Mouse (Mus musculus) cerebellum, adult (tissue): ENCODE data around the gene Tmeff2.

Experiments
- ATAC-seq: cut with Nextera tagmentation; 2 replicates; pipeline ENCODE4 v1.9.2; 2017; ENCODE audit warnings: mild to moderate bottlenecking, moderate library complexity, mixed read lengths; ENCODE audit not compliant: insufficient number of reproducible peaks, low FRiP score, low TSS enrichment

The Tmeff2 gene

GRCm38 (mm10) chr1:51101034-51101590 lies 200.7 kb downstream of the Tmeff2 start:
- ATAC-seq, result peak; percentile 98

DNA sequence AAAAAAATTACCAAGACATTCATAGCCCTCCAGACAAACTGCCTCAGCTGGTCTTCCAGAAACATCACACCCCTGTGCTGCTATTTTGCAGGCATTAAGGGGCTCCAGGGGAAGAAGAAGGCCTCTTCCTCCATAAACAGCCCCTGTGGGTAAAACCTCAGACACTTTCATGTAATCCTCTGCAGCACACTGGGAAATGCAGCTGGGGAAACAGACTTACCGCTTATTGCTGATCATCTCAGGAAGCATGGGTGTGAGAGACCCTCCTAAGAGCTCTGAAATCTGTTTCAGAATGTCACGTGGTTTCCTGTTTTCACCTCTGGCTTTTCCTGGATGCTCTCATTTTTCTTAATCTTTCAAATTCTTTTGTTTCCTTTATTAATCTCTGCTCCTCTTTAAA lies 204.3 kb downstream of the Tmeff2 start:
- no peak for ATAC-seq

- peak; percentile 50; the same call in 1 of the 2 replicates for ATAC-seq
These were observed 206.0 kb downstream of the Tmeff2 start for GRCm38 (mm10) chr1:51106401-51106920.

- peak; percentile 91 for ATAC-seq
These were observed 206.9 kb downstream of the Tmeff2 start for GRCm38 (mm10) chr1:51107299-51107698.

DNA sequence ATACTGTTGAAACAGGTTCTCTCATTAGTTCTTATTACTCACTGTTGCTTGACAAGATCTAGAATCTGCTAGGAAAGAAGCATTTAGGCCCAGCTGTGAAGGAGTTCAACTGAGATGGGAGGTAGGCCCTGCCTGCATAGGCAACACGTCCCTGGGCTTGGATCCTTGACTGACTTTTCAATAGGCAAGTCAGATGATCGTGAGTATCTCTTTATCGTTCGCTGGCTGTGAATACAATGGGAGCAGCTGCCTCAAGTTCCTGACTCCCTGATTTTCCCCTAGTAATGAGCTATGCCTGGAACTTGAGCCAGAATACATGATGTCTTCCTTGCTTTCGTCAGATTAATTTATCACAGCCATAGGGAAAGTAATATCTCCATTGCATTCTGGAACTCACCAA lies 214.3 kb downstream of the Tmeff2 start:
- ATAC-seq, result no peak

- ATAC-seq, result no peak
These were observed 215.3 kb downstream of the Tmeff2 start for GRCm38 (mm10) chr1:51115761-51116160.

DNA sequence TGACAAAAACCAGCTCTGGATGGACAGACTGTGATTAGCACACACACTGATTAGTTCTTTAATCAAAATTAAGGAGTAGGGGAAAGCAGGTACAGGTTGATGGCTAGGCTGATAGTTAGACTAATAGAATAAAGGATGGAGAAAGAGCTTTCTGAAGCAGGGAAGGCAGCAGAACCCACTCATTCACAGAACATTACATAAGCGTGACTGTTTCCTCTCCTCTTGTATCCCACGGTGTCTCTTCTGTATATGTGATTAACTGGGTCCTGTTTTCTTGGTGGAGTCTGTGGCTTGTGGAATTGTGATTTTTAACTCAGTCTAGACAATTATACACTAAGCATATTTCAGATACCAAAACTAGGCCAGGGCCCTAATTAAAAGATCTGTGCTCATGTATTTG lies 217.4 kb downstream of the Tmeff2 start:
- no peak for ATAC-seq

- ATAC-seq, result no peak
These were observed 225.4 kb downstream of the Tmeff2 start for GRCm38 (mm10) chr1:51125671-51126424.

DNA sequence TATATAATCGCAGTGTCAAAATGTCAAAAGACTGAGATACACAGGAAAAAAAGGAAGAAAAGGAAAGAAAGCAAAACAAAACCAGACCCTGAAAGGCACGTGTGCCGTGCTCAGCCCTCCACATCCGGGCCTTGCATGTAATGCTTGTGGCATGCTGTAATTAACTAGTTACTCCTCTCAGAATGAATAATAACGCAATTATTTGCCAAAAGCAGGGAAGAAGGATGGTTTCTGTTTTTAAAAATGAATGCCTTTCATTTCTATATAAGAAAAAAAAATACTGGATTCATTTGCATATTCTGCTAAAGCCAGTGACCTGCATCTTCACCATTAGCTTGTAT lies 225.9 kb downstream of the Tmeff2 start:
- no peak for ATAC-seq

DNA sequence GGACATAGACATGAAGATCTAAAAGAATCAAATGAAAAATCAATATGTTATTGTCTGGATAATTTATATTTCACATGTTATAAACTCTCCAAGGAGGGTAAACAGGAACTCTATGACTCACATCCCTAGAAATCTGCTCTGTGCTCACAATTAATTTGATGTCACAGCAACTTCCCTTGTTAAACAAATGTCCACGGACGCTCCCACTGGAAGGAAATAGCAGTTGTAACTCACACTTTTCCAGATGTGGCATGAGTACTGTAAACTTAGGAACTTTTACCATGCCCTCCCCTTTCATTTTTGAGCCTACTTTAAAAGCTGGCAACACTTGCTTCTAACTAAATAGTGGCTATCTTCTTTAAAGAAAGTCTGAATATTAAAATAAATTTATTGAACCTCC lies 236.3 kb downstream of the Tmeff2 start:
- ATAC-seq, result no peak

GRCm38 (mm10) chr1:51139605-51140004 lies 239.2 kb downstream of the Tmeff2 start:
- ATAC-seq, result no peak

- ATAC-seq, result no peak
These were observed 240.9 kb downstream of the Tmeff2 start for GRCm38 (mm10) chr1:51141381-51141780.

DNA sequence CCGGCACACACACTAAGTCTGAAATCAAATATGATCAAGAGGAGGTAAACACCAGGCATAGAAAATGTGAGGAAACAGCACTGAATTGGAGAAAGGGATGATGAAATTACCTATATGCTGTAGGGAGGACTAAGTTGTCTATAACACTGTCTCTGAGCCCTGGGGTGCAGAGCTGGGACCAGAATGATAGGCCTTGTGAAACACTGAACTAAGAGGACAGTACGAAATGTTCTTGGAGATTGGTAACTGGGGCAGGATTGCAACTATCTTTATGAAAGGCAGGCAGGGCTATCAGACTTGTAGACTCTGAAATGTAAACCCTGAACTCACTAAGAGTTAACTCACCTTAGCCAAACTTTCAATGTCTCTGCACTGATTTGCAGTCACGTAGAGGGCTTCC lies 242.3 kb downstream of the Tmeff2 start:
- ATAC-seq, result no peak

GRCm38 (mm10) chr1:51145693-51146092 lies 245.2 kb downstream of the Tmeff2 start:
- no peak for ATAC-seq

DNA sequence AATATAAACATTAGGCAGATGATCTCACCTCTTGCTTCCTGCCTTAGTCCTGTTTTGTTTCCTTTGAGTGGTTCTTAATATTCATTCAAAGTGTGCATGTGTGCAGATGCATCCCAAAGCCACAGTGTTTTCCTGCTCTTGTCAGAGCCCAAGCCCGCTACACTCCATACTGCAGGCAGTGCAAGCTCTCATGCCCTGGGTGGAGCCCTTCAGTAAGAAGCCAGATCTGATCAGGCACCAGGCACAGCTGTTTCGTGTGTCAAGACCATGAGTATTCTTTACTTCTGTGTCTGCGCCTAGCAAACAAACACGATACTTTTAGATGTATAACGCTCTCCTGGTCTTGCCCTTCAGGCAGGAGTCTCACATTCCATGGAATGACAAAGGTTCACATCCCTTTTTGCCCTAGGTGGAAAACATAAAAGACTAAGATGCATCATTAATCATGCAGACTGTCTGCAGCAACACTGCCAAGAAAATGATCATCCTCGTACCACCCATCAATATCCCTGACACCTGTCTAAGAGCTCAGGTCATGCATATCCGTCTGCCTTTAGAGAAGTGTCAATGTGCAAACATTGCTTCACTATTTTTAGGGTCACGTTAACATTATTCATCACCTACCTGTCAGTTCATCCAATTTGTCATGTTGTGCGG lies 248.2 kb downstream of the Tmeff2 start:
- ATAC-seq, result peak; percentile 60; the same call in 1 of the 2 replicates

GRCm38 (mm10) chr1:51149488-51149887 lies 249.0 kb downstream of the Tmeff2 start:
- ATAC-seq, result no peak

DNA sequence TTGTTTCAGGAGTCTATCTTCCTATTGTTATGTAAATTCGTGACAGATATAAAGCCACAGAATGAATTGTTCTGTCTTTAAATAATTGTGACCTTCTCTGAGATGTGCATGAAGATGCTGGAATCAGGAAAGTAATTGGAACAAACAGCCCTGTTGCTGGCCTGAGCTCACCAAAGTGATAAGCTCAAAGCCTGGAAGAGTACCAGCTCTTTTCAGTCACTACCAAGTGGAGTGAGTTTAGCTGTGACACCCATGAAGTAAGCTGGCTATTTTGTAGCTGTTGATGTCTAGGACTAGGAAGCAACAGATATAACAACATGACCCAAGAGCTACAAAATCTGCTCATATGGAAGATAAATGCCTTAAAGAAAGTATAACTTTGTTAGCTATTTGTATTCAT lies 249.4 kb downstream of the Tmeff2 start:
- no peak for ATAC-seq

DNA sequence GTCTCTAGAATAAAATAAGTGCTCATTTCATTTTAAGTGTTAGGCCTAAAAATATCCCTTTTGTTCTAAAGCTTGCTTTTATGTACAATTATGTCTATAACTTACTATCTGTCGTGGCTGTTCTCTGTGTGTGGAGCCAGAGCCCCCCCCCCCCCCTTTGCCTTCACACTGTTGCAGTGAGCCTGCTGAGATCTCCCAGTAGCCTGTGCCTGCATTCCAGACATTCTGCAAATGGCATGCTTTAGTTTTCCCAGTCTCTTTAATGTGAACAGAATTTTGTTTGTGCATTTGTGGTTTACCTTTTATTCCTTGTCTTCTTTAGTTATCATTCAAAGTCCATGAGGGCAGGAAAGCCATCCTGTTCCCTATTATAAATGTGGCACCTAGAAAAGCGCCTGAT lies 251.6 kb downstream of the Tmeff2 start:
- ATAC-seq, result no peak

DNA sequence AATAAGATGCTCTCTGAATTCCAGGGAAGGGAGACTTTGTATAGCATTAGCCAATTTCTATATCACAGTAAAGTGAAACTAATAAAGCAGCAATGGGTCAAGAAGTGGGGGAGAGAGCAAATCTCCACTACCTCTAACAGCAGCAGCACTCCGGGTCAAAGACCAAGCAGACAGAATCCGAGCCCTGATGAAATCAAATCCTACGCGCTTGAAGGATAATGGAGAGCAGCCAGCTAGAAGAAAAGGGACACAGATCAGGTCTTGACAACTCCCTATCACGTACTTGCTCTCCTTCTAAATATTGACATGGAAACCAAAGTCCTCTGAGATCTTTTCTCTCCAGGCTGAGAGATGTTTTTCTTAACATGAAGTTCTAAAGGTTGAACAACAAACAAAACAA lies 252.4 kb downstream of the Tmeff2 start:
- no peak for ATAC-seq

GRCm38 (mm10) chr1:51184276-51184675 lies 283.8 kb downstream of the Tmeff2 start:
- no peak for ATAC-seq

- ATAC-seq, result no peak
These were observed 288.6 kb downstream of the Tmeff2 start for GRCm38 (mm10) chr1:51189008-51189407.

DNA sequence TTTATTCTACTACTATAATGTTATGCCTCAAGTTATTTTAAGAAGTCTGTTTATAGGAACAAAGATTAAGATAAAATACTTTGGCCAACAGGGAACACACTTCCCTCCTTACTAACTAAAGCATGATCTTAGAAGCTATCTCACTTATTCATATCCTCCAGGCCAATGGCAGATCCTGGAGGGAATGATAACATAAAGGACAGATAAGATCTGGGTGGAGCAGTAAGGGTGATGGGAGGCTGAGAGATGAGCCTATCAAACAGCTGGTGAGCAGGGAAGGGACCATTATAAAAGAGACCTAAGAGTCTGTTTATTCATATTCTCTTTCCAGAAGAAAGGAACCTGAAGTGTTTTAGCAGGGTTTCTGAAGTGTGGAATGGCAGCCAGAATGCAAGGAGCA lies 290.8 kb downstream of the Tmeff2 start:
- ATAC-seq, result no peak
